ENCODE assay signal across 8 mouse cellular contexts in genomic region chr5:36323526-36323925, GRCm38 (mm10).
A peak's percentile ranks its signal among the peaks of the same experiment; 100 is the strongest.
DNase-seq lines count a peak whose midpoint lies in the region; ATAC-seq and TF ChIP-seq lines count a peak whose summit lies in the region.

No protein-coding gene starts in this region.

- no peak overlapping the region for H3K4me2 ChIP-seq in midbrain, embryonic 11.5 days

- no peaks in the 10 kb centered on the region for H3K36me3 ChIP-seq in midbrain, embryonic 11.5 days (ENCODE audit: control insufficient read depth, insufficient read depth, low read length)

- H3K4me1 ChIP-seq in cortical plate, adult 2 months (ENCODE audit: control insufficient read depth, insufficient read depth, low read length), result peaks cover 4% of the 10 kb centered on the region
- H3K4me1 ChIP-seq in midbrain, embryonic 11.5 days (ENCODE audit: control insufficient read depth, insufficient read depth, low read length), result peaks cover 12% of the 10 kb centered on the region

- peak; percentile 78 for DNase-seq in ZHBTc4 (ENCODE audit: low read depth, low spot score)
- DNase-seq in gastrocnemius, postnatal 36 days, result peak; percentile 73 to 79
- peak; percentile 53 to 64 for DNase-seq in left cerebral cortex, postnatal 36 days (ENCODE audit: low spot score in 2 of 2)
- peak; percentile 97 for DNase-seq in midbrain, embryonic 11.5 days (ENCODE audit: low spot score, missing footprints)
- DNase-seq in right cerebral cortex, postnatal 4 days, result peak; percentile 75
- peak; percentile 73 to 83 for DNase-seq in urinary bladder, postnatal 4 days (ENCODE audit: low spot score in 2 of 2)

- WGBS in midbrain, embryonic 11.5 days, result 3% methylated on average over 2 of the region's 2 CpGs

- intact Hi-C loops in gastrocnemius, postnatal 36 days (cut with DNase I), result loop anchor here (1.0 to 5.0 kb wide), 4 partner anchors 75 to 286 kb away; partner anchors contain the start of gene Sorcs2
- intact Hi-C loops in left cerebral cortex, postnatal 36 days (cut with DNase I), result loop anchor here (2.0 to 10.0 kb wide), 2 partner anchors 75 to 289 kb away; partner anchors contain the start of gene Sorcs2

- TF ChIP-seq CTCF in cortical plate, adult 2 months (IDR thresholded peaks at IDR 0.05; ENCODE audit: extremely low read depth, insufficient read depth, low read length), result peak; percentile 67

- no peaks in the 10 kb centered on the region for H3K9me3 ChIP-seq in midbrain, embryonic 11.5 days (ENCODE audit: control insufficient read depth, low read length)

- H3K27me3 ChIP-seq in midbrain, embryonic 11.5 days (ENCODE audit: control insufficient read depth, insufficient read depth, low read length), result no peaks in the 10 kb centered on the region; the same call in 1 of the 2 replicates

- ATAC-seq in inflammation-experienced regulatory T-cells, adult 6 months, result peak; percentile 38
- ATAC-seq in midbrain, embryonic 11.5 days (ENCODE audit: low FRiP score), result peak; percentile 83

- no peak overlapping the region for H3K4me3 ChIP-seq in cortical plate, adult 2 months (ENCODE audit: insufficient read depth, low read length)
- no peak overlapping the region for H3K4me3 ChIP-seq in midbrain, embryonic 11.5 days (ENCODE audit: low read depth, low read length)

- H3K9ac ChIP-seq in midbrain, embryonic 11.5 days (ENCODE audit: low read length), result no peak overlapping the region

- no peak for TF ChIP-seq POLR2A in cortical plate, adult 2 months (IDR thresholded peaks at IDR 0.05; ENCODE audit: extremely low read depth, insufficient read depth, low read length)

- H3K27ac ChIP-seq in cortical plate, adult 2 months (ENCODE audit: insufficient read depth, low read length), result no peak overlapping the region
- no peak overlapping the region for H3K27ac ChIP-seq in midbrain, embryonic 11.5 days (ENCODE audit: low read depth, low read length)
